Mouse (Mus musculus) hematopoietic stem cell, adult 5-6 weeks (primary cell): ENCODE data around the gene Terb2. TPM values are rescaled to one million over a fixed set of nuclear protein-coding genes. Genes with fewer than 3 reads are reported as not detected.

Source experiments
- ATAC-seq, 2 experiments: fragments of 125-278 bp in 1 of 2; replicated peaks in 1 of 2; 2 replicates each; pipeline ENCODE4 v1.8.0; 2016 to 2017; ENCODE audit warnings: inconsistent platforms in 2 of 2, mild to moderate bottlenecking in 2 of 2, moderate number of reproducible peaks in 2 of 2, low read depth in 1 of 2, moderate TSS enrichment in 1 of 2; ENCODE audit not compliant: low FRiP score in 2 of 2, poor library complexity in 2 of 2, severe bottlenecking in 2 of 2, insufficient read depth in 1 of 2, low TSS enrichment in 1 of 2
- total RNA-seq: library from RNA; stranded (forward); fragments of 172-1452, 232-1000 nt; gene quantifications from 2 replicates; pipeline ENCODE4 v1.2.3, GENCODE M21; 2017

Gene Terb2
- total RNA-seq, 1 experiment from 2014 or later = not detected

- ATAC-seq = no peak
These were observed 28.5 kb upstream of the Terb2 start for GRCm38 (mm10) chr2:122157561-122157960.

- no peak for ATAC-seq
These were observed 27.7 kb upstream of the Terb2 start for GRCm38 (mm10) chr2:122158362-122158802.

GRCm38 (mm10) chr2:122159667-122160066 lies 26.4 kb upstream of the Terb2 start:
- no peak for ATAC-seq

- ATAC-seq = peak; percentile 29 to 63; a peak in 3 of 4 replicates
These were observed 25.4 kb upstream of the Terb2 start, which contains the start of gene Trim69 for GRCm38 (mm10) chr2:122160680-122161079. Gene Trim69, plus strand, starts transcription at chr2:122160700.

GRCm38 (mm10) chr2:122161542-122161941 lies 24.5 kb upstream of the Terb2 start:
- no peak for ATAC-seq

GRCm38 (mm10) chr2:122162529-122162928 lies 23.5 kb upstream of the Terb2 start:
- ATAC-seq = no peak

- ATAC-seq = peak in 1 of 2 experiments; percentile 30; a peak in 1 of 4 replicates
These were observed 22.5 kb upstream of the Terb2 start for GRCm38 (mm10) chr2:122163430-122164195.

- peak; percentile 89 to 93 for ATAC-seq
These were observed 21.8 kb upstream of the Terb2 start for GRCm38 (mm10) chr2:122164293-122164692.

GRCm38 (mm10) chr2:122171292-122171691 lies 14.8 kb upstream of the Terb2 start:
- no peak for ATAC-seq

GRCm38 (mm10) chr2:122172188-122172587 lies 13.9 kb upstream of the Terb2 start:
- ATAC-seq = no peak

GRCm38 (mm10) chr2:122180051-122180822 lies 5.8 kb upstream of the Terb2 start:
- ATAC-seq = no peak

- ATAC-seq = no peak
These were observed 986 bp upstream of the Terb2 start for GRCm38 (mm10) chr2:122185086-122185485.

GRCm38 (mm10) chr2:122186751-122187150 lies 679 bp downstream of the Terb2 start:
- ATAC-seq = no peak

GRCm38 (mm10) chr2:122191849-122192248 lies 5.8 kb downstream of the Terb2 start:
- no peak for ATAC-seq

- ATAC-seq = peak; percentile 69; a peak in 3 of 4 replicates
These were observed 8.4 kb downstream of the Terb2 start for GRCm38 (mm10) chr2:122194509-122194929.

- ATAC-seq = no peak
These were observed 15.4 kb downstream of the Terb2 start for GRCm38 (mm10) chr2:122201501-122201900.

GRCm38 (mm10) chr2:122206440-122207107 lies 20.5 kb downstream of the Terb2 start:
- no peak for ATAC-seq
